Comparison of ENCODE assay signal across 20 mouse cellular contexts in genomic region chr5:74980574-74980973, GRCm38 (mm10).
DNase-seq lines count a peak whose midpoint lies in the region; ATAC-seq lines count a peak whose summit lies in the region.
"Had no signal": no experiment of that assay in that cellular context is flagged by ENCODE, and none has a peak within 500 bp of the region (broad histone marks: within the 10 kb centered on the region; RNA-seq: fewer than 3 reads in every experiment).

No protein-coding gene starts in this region.

- H3K4me1 ChIP-seq in forebrain, embryonic 11.5 days (replicated peaks; ENCODE audit: control insufficient read depth, insufficient read depth, low read length) = peaks cover 20% of the 10 kb centered on the region
- H3K4me1 ChIP-seq in forebrain, embryonic 14.5 days (ENCODE audit: control insufficient read depth, insufficient read depth, low read length) = peaks cover 15% of the 10 kb centered on the region
- peaks cover 3% of the 10 kb centered on the region; the same call in 1 of the 2 replicates for H3K4me1 ChIP-seq in heart, embryonic 11.5 days (ENCODE audit: control insufficient read depth, insufficient read depth, low read length)
- H3K4me1 ChIP-seq in midbrain, embryonic 14.5 days (ENCODE audit: control insufficient read depth, insufficient read depth, low read length) = peaks cover 16% of the 10 kb centered on the region
- peaks cover 11% of the 10 kb centered on the region; the same call in 1 of the 2 replicates for H3K4me1 ChIP-seq in midbrain, embryonic 16.5 days (ENCODE audit: control insufficient read depth, insufficient read depth, low read length)

- 13% methylated on average over 4 of the region's 4 CpGs for WGBS in forebrain, embryonic 11.5 days
- WGBS in forebrain, embryonic 14.5 days = 12% methylated on average over 4 of the region's 4 CpGs
- WGBS in heart, embryonic 11.5 days (ENCODE audit: insufficient replicate concordance) = 68% methylated on average over 4 of the region's 4 CpGs
- WGBS in midbrain, embryonic 14.5 days = 4% methylated on average over 4 of the region's 4 CpGs
- 13% methylated on average over 4 of the region's 4 CpGs for WGBS in midbrain, embryonic 16.5 days

- no peak for ATAC-seq in forebrain, embryonic 11.5 days (replicated peaks; ENCODE audit: low FRiP score)
- ATAC-seq in forebrain, embryonic 14.5 days = no peak
- ATAC-seq in heart, embryonic 11.5 days (replicated peaks; ENCODE audit: insufficient number of reproducible peaks, low FRiP score, low TSS enrichment) = no peak
- no peak for ATAC-seq in midbrain, embryonic 14.5 days (ENCODE audit: low FRiP score, low TSS enrichment)
- no peak for ATAC-seq in midbrain, embryonic 16.5 days
- ATAC-seq: activated CD4-positive, CD25-positive, alpha-beta regulatory T cell, adult 4 months; Patski had no signal

- no peak overlapping the region for H3K27ac ChIP-seq in forebrain, embryonic 11.5 days (ENCODE audit: low read depth, low read length)
- no peak overlapping the region for H3K27ac ChIP-seq in forebrain, embryonic 14.5 days (ENCODE audit: low read depth, low read length)
- H3K27ac ChIP-seq in heart, embryonic 11.5 days (ENCODE audit: low read depth, low read length) = no peak overlapping the region
- no peak overlapping the region for H3K27ac ChIP-seq in midbrain, embryonic 14.5 days (replicated peaks; ENCODE audit: low read depth, low read length)
- no peak overlapping the region for H3K27ac ChIP-seq in midbrain, embryonic 16.5 days (ENCODE audit: low read length)
- H3K27ac ChIP-seq: embryonic facial prominence, embryonic 15.5 days; gastrocnemius, adult 2 months; hindbrain, embryonic 14.5 days; intestine, embryonic 15.5 days had no signal

- H3K9me3 ChIP-seq in forebrain, embryonic 11.5 days (ENCODE audit: control insufficient read depth, low read length) = no peaks in the 10 kb centered on the region
- H3K9me3 ChIP-seq in forebrain, embryonic 14.5 days (replicated peaks; ENCODE audit: control insufficient read depth, low read length) = no peaks in the 10 kb centered on the region
- H3K9me3 ChIP-seq in heart, embryonic 11.5 days (replicated peaks; ENCODE audit: control insufficient read depth, low read length) = no peaks in the 10 kb centered on the region
- no peaks in the 10 kb centered on the region for H3K9me3 ChIP-seq in midbrain, embryonic 14.5 days (ENCODE audit: control insufficient read depth, low read length)
- no peaks in the 10 kb centered on the region for H3K9me3 ChIP-seq in midbrain, embryonic 16.5 days (replicated peaks; ENCODE audit: control insufficient read depth, low read length, poor library complexity, severe bottlenecking)
- H3K9me3 ChIP-seq: embryonic facial prominence, embryonic 15.5 days; heart, embryonic 15.5 days; hindbrain, embryonic 10.5 days; intestine, embryonic 15.5 days had no signal

- H3K27me3 ChIP-seq in forebrain, embryonic 11.5 days (ENCODE audit: control insufficient read depth, insufficient read depth, low read length) = peaks cover 36% of the 10 kb centered on the region
- H3K27me3 ChIP-seq in forebrain, embryonic 14.5 days (replicated peaks; ENCODE audit: control insufficient read depth, insufficient read depth, low read length) = peaks cover 38% of the 10 kb centered on the region
- no peaks in the 10 kb centered on the region for H3K27me3 ChIP-seq in heart, embryonic 11.5 days (ENCODE audit: control insufficient read depth, insufficient read depth, low read length)
- H3K27me3 ChIP-seq in midbrain, embryonic 14.5 days (ENCODE audit: control insufficient read depth, insufficient read depth, low read length) = peaks cover 96% of the 10 kb centered on the region
- H3K27me3 ChIP-seq in midbrain, embryonic 16.5 days (ENCODE audit: control insufficient read depth, insufficient read depth, low read depth, low read length) = peaks cover 64% of the 10 kb centered on the region
- H3K27me3 ChIP-seq: embryonic facial prominence, embryonic 15.5 days; intestine, embryonic 15.5 days; Patski had no signal

- H3K4me2 ChIP-seq in forebrain, embryonic 11.5 days (ENCODE audit: low read depth, low read length, severe bottlenecking) = no peak overlapping the region
- H3K4me2 ChIP-seq in forebrain, embryonic 14.5 days (ENCODE audit: low read length) = no peak overlapping the region
- H3K4me2 ChIP-seq in heart, embryonic 11.5 days = peak overlapping the region; percentile 24; the same call in 1 of the 2 replicates
- peak overlapping the region; percentile 33 for H3K4me2 ChIP-seq in midbrain, embryonic 14.5 days (ENCODE audit: low read length)
- H3K4me2 ChIP-seq in midbrain, embryonic 16.5 days (ENCODE audit: low read length) = no peak overlapping the region
- H3K4me2 ChIP-seq: hindbrain, embryonic 14.5 days; intestine, embryonic 15.5 days had no signal

- H3K9ac ChIP-seq in forebrain, embryonic 11.5 days (ENCODE audit: low read length) = no peak overlapping the region
- no peak overlapping the region for H3K9ac ChIP-seq in forebrain, embryonic 14.5 days (ENCODE audit: low read length)
- no peak overlapping the region for H3K9ac ChIP-seq in heart, embryonic 11.5 days (ENCODE audit: low read depth, low read length)
- no peak overlapping the region for H3K9ac ChIP-seq in midbrain, embryonic 14.5 days (replicated peaks; ENCODE audit: low read length)
- H3K9ac ChIP-seq in midbrain, embryonic 16.5 days (ENCODE audit: low read depth, low read length) = no peak overlapping the region
- H3K9ac ChIP-seq: embryonic facial prominence, embryonic 15.5 days; heart, embryonic 15.5 days; hindbrain, embryonic 14.5 days; intestine, embryonic 15.5 days had no signal

- intact Hi-C loops in heart, postnatal 36 days (cut with DNase I) = no loop called here

- no peaks in the 10 kb centered on the region for H3K36me3 ChIP-seq in forebrain, embryonic 11.5 days (ENCODE audit: control insufficient read depth, insufficient read depth, low read length)
- H3K36me3 ChIP-seq in forebrain, embryonic 14.5 days (ENCODE audit: control insufficient read depth, insufficient read depth, low read length) = no peaks in the 10 kb centered on the region
- H3K36me3 ChIP-seq in heart, embryonic 11.5 days (ENCODE audit: control insufficient read depth, insufficient read depth, low read length) = no peaks in the 10 kb centered on the region
- H3K36me3 ChIP-seq in midbrain, embryonic 14.5 days (ENCODE audit: control insufficient read depth, insufficient read depth, low read length) = no peaks in the 10 kb centered on the region
- H3K36me3 ChIP-seq in midbrain, embryonic 16.5 days (ENCODE audit: control insufficient read depth, insufficient read depth, low read length) = no peaks in the 10 kb centered on the region
- H3K36me3 ChIP-seq: embryonic facial prominence, embryonic 15.5 days; heart, embryonic 15.5 days; hindbrain, embryonic 10.5 days; intestine, embryonic 15.5 days had no signal

- DNase-seq in forebrain, embryonic 11.5 days (ENCODE audit: low spot score) = peak; percentile 31
- DNase-seq in forebrain, embryonic 14.5 days (ENCODE audit: low spot score) = no peak
- DNase-seq in heart, postnatal 36 days = no peak
- peak; percentile 40 for DNase-seq in midbrain, embryonic 14.5 days
- no peak for DNase-seq in layer of hippocampus, postnatal 10 days (ENCODE audit: low spot score in 2 of 2)
- DNase-seq: adrenal gland, postnatal 14 days; cerebellum, adult 2 months; gastrocnemius, adult 2 months; gastrocnemius, postnatal 25 days; heart, postnatal 14 days had no signal

- H3K4me3 ChIP-seq in forebrain, embryonic 11.5 days (ENCODE audit: low read depth, low read length) = no peak overlapping the region
- no peak overlapping the region for H3K4me3 ChIP-seq in forebrain, embryonic 14.5 days (ENCODE audit: low read depth, low read length)
- no peak overlapping the region for H3K4me3 ChIP-seq in heart, embryonic 11.5 days (ENCODE audit: low read depth, low read length)
- H3K4me3 ChIP-seq in midbrain, embryonic 14.5 days (replicated peaks; ENCODE audit: low read depth, low read length) = no peak overlapping the region
- no peak overlapping the region for H3K4me3 ChIP-seq in midbrain, embryonic 16.5 days (ENCODE audit: low read depth, low read length)
- H3K4me3 ChIP-seq: embryonic facial prominence, embryonic 15.5 days; erythroblast, embryonic 14.5 days; gastrocnemius, adult 2 months; heart, embryonic 15.5 days; hindbrain, embryonic 10.5 days; intestine, embryonic 15.5 days had no signal

Comparison
In these comparisons a context has a peak if more than half of its experiments do, and no peak if none do; other contexts are left out.
1. DNase-seq: peak in forebrain, embryonic 11.5 days (single experiment) and midbrain, embryonic 14.5 days (single experiment); none in forebrain, embryonic 14.5 days (single experiment), heart, postnatal 36 days (0 of 2) and layer of hippocampus, postnatal 10 days (0 of 2).
2. H3K4me2 ChIP-seq: peak in heart, embryonic 11.5 days (single experiment) and midbrain, embryonic 14.5 days (single experiment); none in forebrain, embryonic 11.5 days (single experiment), forebrain, embryonic 14.5 days (single experiment) and midbrain, embryonic 16.5 days (single experiment).